Mouse (Mus musculus): Measurements from ENCODE around the gene Med8. TPM values are rescaled to one million over a fixed set of nuclear protein-coding genes. Genes with fewer than 3 reads are reported as not detected.

Med8 gene
- polyA plus RNA-seq, 1 experiment from 2014 or later = 154 TPM

DNA sequence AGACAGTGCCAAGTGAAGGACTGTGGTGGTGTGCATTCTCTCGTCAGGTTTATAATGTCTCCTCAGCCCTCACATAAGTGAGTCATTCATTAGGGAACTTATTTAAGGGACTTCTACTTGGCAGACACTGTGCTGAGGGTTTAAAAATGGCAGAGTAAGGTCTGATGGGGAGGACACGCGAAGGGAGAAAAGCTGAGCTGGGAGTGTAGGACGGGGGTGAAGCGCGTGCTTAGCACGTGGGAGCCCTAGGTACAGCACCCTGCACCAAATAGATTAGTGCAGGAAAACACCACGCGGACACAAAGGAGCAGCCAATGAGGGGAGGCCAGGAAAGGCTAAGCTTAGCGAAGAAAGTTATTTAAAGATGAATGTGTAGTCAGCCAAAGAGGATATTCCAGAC is 36.0 kb downstream of the Med8 start:
- H3K4me2 ChIP-seq = no peak overlapping the region
- H3K9me3 ChIP-seq = no peaks in the 10 kb centered on the region
- peaks cover 17% of the 10 kb centered on the region for H3K4me1 ChIP-seq
- no peak overlapping the region for H3K9ac ChIP-seq
- no peak overlapping the region for H3K4me3 ChIP-seq (replicated peaks)
- no peaks in the 10 kb centered on the region for H3K36me3 ChIP-seq (replicated peaks)
- WGBS = 83% methylated on average over 10 of the region's 10 CpGs
- no peak for ATAC-seq (ENCODE audit: low FRiP score)
- H3K27ac ChIP-seq = no peak overlapping the region
- peaks cover 5% of the 10 kb centered on the region; the same call in 1 of the 2 replicates for H3K27me3 ChIP-seq

DNA sequence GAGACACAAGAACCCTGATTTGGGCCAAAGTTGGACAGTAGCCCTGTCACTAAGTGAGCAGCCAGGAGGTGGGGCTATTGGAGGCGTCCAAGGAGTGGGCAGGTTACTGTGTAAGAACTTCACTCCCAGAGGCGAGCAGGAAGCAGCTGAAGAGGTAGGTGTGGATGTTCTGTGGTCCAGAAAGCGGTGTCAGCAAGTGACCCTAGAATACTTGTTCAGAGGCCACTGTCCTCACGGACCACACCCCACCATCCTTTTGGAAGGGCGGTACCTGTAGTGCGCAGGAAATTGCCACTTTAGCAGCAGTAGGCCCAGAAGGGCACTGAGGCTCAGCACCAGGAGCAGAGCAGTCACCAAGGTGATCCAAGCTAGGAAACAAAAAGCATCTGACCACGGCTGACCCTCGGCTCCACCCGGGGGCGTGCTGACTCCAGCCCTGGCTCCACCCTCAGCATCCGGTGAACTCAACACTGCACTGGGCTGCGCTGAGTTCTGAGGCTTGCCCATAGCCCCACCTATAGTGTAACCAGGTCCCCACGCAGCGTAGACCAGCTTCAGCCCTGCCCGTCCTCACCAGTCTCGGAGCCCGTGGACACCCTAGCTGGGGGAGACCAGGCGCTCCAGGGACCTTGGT is 36.8 kb downstream of the Med8 start:
- 17% methylated on average over 18 of the region's 18 CpGs for WGBS
- H3K4me2 ChIP-seq = peak overlapping the region; percentile 70
- H3K9ac ChIP-seq = peak overlapping the region; percentile 48
- H3K4me3 ChIP-seq (replicated peaks) = peak overlapping the region; percentile 40
- no peak overlapping the region for H3K27ac ChIP-seq
- peaks cover 17% of the 10 kb centered on the region for H3K4me1 ChIP-seq
- ATAC-seq (ENCODE audit: low FRiP score) = peak; percentile 70
- H3K36me3 ChIP-seq (replicated peaks) = no peaks in the 10 kb centered on the region
- peaks cover 5% of the 10 kb centered on the region; the same call in 1 of the 2 replicates for H3K27me3 ChIP-seq
- no peaks in the 10 kb centered on the region for H3K9me3 ChIP-seq

DNA sequence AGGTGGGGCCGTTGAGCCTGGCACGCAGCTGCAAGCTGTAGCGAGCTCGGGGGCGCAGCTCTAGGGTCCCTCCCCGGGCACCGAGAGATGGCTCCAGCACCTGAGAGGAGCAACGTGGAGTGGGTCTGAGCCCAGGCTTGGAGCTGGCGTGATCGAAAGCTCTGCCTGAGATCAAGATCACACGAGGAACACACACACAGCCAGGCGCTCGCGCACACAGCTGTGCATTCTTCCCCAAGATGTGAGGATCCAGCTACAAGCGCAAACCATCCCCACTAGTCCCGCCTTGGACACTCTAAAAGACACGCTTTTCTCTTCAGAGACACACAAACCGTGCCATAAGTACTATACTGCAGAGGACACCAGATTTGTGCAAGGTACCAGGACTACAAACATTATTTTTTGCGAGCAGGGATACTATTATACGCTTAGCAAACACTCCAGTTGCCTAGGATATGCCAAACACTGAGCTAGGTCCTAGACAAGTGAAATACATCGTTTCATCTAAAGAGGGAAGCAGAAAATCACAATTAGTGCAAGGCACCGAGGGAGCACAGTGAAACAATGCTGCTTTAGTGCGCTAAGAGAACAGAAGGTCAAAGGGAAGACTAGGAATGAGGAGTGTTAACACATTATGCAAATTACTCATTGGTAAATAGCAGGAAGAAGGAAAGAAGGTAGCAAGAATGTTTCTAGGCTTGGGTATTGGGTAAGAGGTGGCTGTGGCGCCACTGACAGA is 37.4 kb downstream of the Med8 start:
- Histone ChIP-seq H3K4me1 (peaks cover 17% of the 10 kb centered on the region), H3K9ac (peak overlapping the region; percentile 48), H3K4me2 (peak overlapping the region; percentile 70), H3K36me3 (replicated peaks) (no peaks in the 10 kb centered on the region), H3K27ac (no peak overlapping the region; the same call in 1 of the 2 replicates), H3K27me3 (peaks cover 5% of the 10 kb centered on the region; the same call in 1 of the 2 replicates), H3K9me3 (no peaks in the 10 kb centered on the region), H3K4me3 (replicated peaks) (peak overlapping the region; percentile 40)
- WGBS = 18% methylated on average over 24 of the region's 24 CpGs
- ATAC-seq (ENCODE audit: low FRiP score) = peak; percentile 20; the same call in 1 of the 2 replicates

DNA sequence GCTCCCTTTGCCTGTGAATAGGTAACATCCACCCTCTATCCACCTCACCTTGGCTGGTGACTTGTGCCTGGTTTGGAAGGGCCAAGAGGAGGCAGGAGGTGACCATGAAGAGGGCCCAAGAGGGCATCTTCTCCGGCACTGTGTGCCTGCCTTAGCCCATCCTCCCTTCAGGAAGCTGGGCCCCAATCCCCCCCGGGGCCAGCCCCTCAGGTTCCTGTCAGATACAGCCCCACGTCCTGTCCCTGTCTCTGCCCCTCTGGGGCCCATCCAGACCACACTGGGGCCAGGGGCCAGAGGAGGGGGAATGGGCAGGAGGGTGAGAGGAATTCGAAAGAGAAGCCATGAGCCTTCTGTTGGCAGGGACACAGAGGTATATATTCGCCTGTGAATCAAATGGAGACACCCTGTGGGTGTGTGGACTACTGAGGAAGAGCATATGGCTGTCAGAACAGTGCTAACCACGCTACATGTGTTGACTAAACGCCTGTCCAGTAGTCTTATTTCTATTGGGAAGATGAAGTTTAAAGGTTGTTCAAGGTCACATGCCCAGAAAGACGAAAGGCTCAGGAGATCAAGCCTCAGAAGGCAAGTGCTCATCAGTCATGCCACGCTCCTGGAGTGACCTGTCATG is 48.3 kb downstream of the Med8 start, which contains the start of gene Mpl:
Gene Mpl (minus strand): TSS at position 169 of the 631 bp plus-strand sequence.
- H3K27me3 ChIP-seq = no peaks in the 10 kb centered on the region
- WGBS = 74% methylated on average over 9 of the region's 9 CpGs
- no peak within 1 kb of the TSS for H3K27ac ChIP-seq
- ATAC-seq (ENCODE audit: low FRiP score) = no peak
- no peak within 1 kb of the TSS for H3K4me3 ChIP-seq (replicated peaks)
- H3K4me2 ChIP-seq = no peak within 1 kb of the TSS
- H3K36me3 ChIP-seq (replicated peaks) = no peaks in the 10 kb centered on the region
- no peaks in the 10 kb centered on the region for H3K4me1 ChIP-seq
- no peaks in the 10 kb centered on the region for H3K9me3 ChIP-seq
- no peak within 1 kb of the TSS for H3K9ac ChIP-seq

DNA sequence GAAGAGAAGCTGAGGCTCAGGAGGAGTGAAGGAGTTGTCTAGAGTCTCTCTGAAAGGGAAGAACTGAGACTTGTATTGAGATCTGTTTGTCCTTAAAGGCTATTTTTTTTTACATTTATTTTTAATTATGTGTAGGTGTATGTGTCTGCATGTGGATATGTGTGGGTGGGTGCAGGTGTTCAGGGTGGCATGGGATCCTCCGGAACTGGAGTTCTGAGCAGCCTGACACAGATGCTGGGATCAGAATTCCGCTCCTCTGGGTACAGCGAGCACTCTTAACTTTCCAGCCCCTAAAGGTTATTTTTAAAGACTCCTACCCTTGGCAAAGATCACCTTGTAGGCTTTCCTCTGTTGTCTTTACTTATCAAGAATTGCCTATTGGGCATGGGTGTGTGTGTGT is 55.8 kb downstream of the Med8 start:
- Histone ChIP-seq H3K9me3 (0 out of 2 replicates have a peak, but pooled peaks cover 3% of the 10 kb centered on the region), H3K4me3 (replicated peaks) (no peak overlapping the region), H3K4me1 (no peaks in the 10 kb centered on the region), H3K36me3 (replicated peaks) (no peaks in the 10 kb centered on the region), H3K27me3 (no peaks in the 10 kb centered on the region), H3K4me2 (no peak overlapping the region), H3K27ac (no peak overlapping the region), H3K9ac (no peak overlapping the region)
- 93% methylated on average over 3 of the region's 3 CpGs for WGBS
- no peak for ATAC-seq (ENCODE audit: low FRiP score)

Other genes with a start within 250 kb of the Med8 start
- gene Kdm4a, start 229.3 kb upstream of the Med8 start, polyA plus RNA-seq (2016; fragmentation: Nextera tagmentation; extraction: Ambion mirVana) = 58.5 and 58.6 TPM in 2 replicates
- 118 and 122 TPM in 2 replicates for gene Ptprf, start 117.9 kb upstream of the Med8 start, polyA plus RNA-seq (2016; fragmentation: Nextera tagmentation; extraction: Ambion mirVana)
- gene Szt2, start 64 bp upstream of the Med8 start, polyA plus RNA-seq (2016; fragmentation: Nextera tagmentation; extraction: Ambion mirVana) = 15.4 and 15.9 TPM in 2 replicates
- 27.7 and 30.1 TPM in 2 replicates for gene Elovl1, start 18.8 kb downstream of the Med8 start, polyA plus RNA-seq (2016; fragmentation: Nextera tagmentation; extraction: Ambion mirVana)
- gene Cdc20, start 28.0 kb downstream of the Med8 start, polyA plus RNA-seq (2016; fragmentation: Nextera tagmentation; extraction: Ambion mirVana) = 299 and 306 TPM in 2 replicates
- 0.37 and 0.95 TPM in 2 replicates for gene Mpl, start 48.2 kb downstream of the Med8 start, polyA plus RNA-seq (2016; fragmentation: Nextera tagmentation; extraction: Ambion mirVana)
- gene Tie1, start 80.7 kb downstream of the Med8 start, polyA plus RNA-seq (2016; fragmentation: Nextera tagmentation; extraction: Ambion mirVana) = 15.4 and 15.6 TPM in 2 replicates
- gene 2610528J11Rik, start 117.7 kb downstream of the Med8 start, polyA plus RNA-seq (2016; fragmentation: Nextera tagmentation; extraction: Ambion mirVana) = 0.27 and 0.35 TPM in 2 replicates
- 0.36 TPM in 1 of 2 replicates, not detected in the other for gene Tmem125, start 134.7 kb downstream of the Med8 start, polyA plus RNA-seq (2016; fragmentation: Nextera tagmentation; extraction: Ambion mirVana)
- 0.74 and 0.89 TPM in 2 replicates for gene Cfap57, start 211.4 kb downstream of the Med8 start, polyA plus RNA-seq (2016; fragmentation: Nextera tagmentation; extraction: Ambion mirVana)
- 193 and 200 TPM in 2 replicates for gene Ebna1bp2, start 211.5 kb downstream of the Med8 start, polyA plus RNA-seq (2016; fragmentation: Nextera tagmentation; extraction: Ambion mirVana)
- not detected in 2 replicates for gene Olfr62, start 249.6 kb downstream of the Med8 start, polyA plus RNA-seq (2016; fragmentation: Nextera tagmentation; extraction: Ambion mirVana)